Mouse (Mus musculus) bone marrow macrophage, adult 2 months (primary cell): Measurements from ENCODE around the gene Creb5. TPM values are rescaled to one million over a fixed set of nuclear protein-coding genes. Genes with fewer than 3 reads are reported as not detected.

Experiments
- H3K27ac ChIP-seq: 2 replicates; pipeline ENCODE4 v1.5.1; 2012; ENCODE audit warnings: low read depth, low read length; ENCODE audit not compliant: insufficient read depth
- H3K4me1 ChIP-seq: 2 replicates; pipeline ENCODE4 v1.6.1; 2012; ENCODE audit warnings: low read length; ENCODE audit not compliant: control insufficient read depth, insufficient read depth
- H3K4me3 ChIP-seq: 2 replicates; pipeline ENCODE4 v1.5.1; 2012; ENCODE audit warnings: mild to moderate bottlenecking, low read length, moderate library complexity; ENCODE audit not compliant: insufficient read depth
- CTCF ChIP-seq: IDR thresholded peaks from 2 replicates; pipeline ENCODE4 v1.5.1; 2012; ENCODE audit warnings: low read depth, mild to moderate bottlenecking, low read length, moderate library complexity
- POLR2A ChIP-seq: IDR thresholded peaks from 2 replicates; pipeline ENCODE4 v1.6.1; 2012; ENCODE audit warnings: mild to moderate bottlenecking, low read depth, low read length, borderline replicate concordance
- polyA plus RNA-seq: library from polyadenylated mRNA; stranded (reverse); fragments of >200 nt; gene quantifications from 2 replicates; pipeline ENCODE4 v1.2.4, GENCODE M21; 2012; ENCODE audit not compliant: missing spikeins, insufficient read depth, insufficient read length

The Creb5 gene
- polyA plus RNA-seq, 1 experiment: 26.2 TPM

DNA sequence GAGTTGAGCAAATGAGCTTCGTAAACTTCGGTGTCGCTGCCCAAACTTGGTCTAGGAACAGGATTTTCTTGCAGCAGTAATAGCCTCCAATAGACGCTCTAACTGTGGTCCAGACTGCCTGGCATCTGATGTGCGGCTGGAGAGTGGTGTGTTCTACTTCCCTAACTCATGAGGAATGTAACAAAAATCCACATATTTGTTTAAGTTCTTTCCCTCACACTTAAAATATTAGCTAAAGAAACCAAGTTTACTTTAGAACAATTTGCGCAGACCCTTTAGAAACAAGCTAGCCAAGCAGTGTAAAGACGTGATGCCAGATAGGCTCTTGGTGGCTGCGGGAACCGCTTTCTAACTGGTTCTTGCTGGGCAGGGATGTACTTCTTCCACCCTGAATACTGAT, 428.9 kb downstream of the Creb5 start:
- H3K4me1 ChIP-seq: peaks cover 25% of the 10 kb centered on the region

GRCm38 (mm10) chr6:53720009-53720408, 432.9 kb downstream of the Creb5 start:
- H3K27ac ChIP-seq: no peak overlapping the region
- 0 out of 2 replicates have a peak, but pooled peaks cover 3% of the 10 kb centered on the region for H3K4me1 ChIP-seq
- no peak overlapping the region for H3K4me3 ChIP-seq
- no peak for TF ChIP-seq POLR2A
- no peak for TF ChIP-seq CTCF

More for the DNA sequence above, 428.9 kb downstream of the Creb5 start:
- no peak overlapping the region for H3K4me3 ChIP-seq
- no peak overlapping the region for H3K27ac ChIP-seq
- no peak for TF ChIP-seq POLR2A
- TF ChIP-seq CTCF: no peak

DNA sequence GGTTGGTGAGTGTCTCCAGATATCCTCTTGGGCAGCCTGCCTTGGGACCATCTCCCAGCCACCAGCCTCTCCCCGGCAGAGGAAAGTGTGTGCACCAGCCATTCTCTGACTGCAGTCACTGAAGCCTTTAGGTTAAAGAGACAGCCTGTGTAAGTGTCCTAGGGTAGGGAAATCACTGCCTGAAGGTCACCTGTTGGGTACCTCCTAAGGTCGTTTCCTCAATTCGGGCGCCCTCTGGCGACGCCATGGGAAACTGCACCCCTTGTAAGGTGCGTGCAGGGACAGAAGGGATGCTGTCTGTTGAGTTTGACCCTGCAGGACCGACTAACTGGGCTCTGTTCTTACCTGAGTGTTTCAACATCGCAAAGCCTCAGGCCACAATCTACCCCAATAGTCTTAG, 434.5 kb downstream of the Creb5 start:
- H3K27ac ChIP-seq: no peak overlapping the region
- 0 out of 2 replicates have a peak, but pooled peaks cover 3% of the 10 kb centered on the region for H3K4me1 ChIP-seq
- no peak for TF ChIP-seq POLR2A
- TF ChIP-seq CTCF: peak; percentile 99
- H3K4me3 ChIP-seq: no peak overlapping the region

DNA sequence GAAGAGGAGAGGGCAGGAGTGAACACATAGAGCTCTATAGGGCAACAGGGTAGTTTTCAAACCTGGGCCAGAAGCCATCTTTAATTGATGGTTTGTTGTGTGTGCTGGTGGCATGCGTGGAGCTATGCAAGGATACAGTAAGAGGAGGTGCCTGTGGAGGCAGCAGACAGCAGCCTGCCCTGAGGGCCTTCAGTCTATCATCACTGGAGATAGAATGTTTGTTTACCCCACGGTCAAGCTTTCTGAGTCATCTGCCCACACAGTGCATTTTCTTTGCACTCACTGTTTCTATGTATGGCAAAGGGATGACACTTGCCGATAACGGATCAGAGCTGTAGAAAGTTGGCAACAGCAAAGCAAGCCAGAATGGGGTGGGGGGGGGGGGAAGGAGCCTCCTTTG, 435.6 kb downstream of the Creb5 start:
- Histone ChIP-seq H3K27ac (no peak overlapping the region), H3K4me3 (no peak overlapping the region), H3K4me1 (0 out of 2 replicates have a peak, but pooled peaks cover 3% of the 10 kb centered on the region)
- TF ChIP-seq POLR2A: no peak
- no peak for TF ChIP-seq CTCF

DNA sequence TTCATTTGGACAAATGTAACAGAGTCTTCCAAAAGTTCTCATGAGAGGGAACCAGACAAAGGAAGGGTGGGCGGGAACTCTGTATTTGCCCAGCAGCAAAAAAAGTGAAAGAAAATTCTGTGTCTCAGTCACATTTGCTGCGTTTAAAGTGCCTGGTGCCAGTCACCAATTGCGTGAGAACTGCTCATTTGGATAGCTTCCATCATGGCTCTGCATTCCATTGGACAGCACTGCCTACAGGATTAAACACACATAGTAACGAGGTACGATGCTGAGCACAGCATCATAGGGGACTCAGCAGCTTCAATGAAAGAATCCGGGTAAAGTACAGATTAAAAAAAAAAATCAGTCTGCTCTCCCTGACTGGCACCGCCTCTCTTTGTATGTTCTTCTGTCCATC, 443.4 kb downstream of the Creb5 start:
- H3K4me3 ChIP-seq: no peak overlapping the region
- H3K4me1 ChIP-seq: peaks cover 11% of the 10 kb centered on the region
- H3K27ac ChIP-seq: peak overlapping the region; percentile 67
- no peak for TF ChIP-seq POLR2A
- no peak for TF ChIP-seq CTCF

GRCm38 (mm10) chr6:53730996-53731485, 444.0 kb downstream of the Creb5 start:
- H3K27ac ChIP-seq: peak overlapping the region; percentile 67
- peaks cover 11% of the 10 kb centered on the region for H3K4me1 ChIP-seq
- no peak overlapping the region for H3K4me3 ChIP-seq
- TF ChIP-seq CTCF (no peak), POLR2A (no peak)

DNA sequence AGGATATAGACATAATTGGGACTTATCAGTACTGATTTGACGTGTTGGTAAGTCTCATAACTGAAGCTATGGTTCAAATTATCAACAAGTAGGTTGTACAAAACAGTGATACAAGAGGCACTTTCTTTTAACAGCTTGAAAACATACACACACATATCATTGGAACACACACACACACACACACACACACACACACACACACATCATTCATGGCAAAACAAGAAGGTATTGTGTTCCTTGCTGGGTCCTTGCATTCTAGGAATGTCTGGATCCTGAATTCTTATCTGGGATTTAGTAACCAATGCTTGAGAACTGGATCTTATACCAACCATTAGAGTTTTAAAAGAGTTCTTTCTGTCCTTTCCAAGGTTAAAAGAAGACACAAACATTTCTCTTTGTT, 446.5 kb downstream of the Creb5 start:
- Histone ChIP-seq H3K4me1 (peaks cover 11% of the 10 kb centered on the region), H3K27ac (no peak overlapping the region), H3K4me3 (no peak overlapping the region)
- TF ChIP-seq CTCF: no peak
- no peak for TF ChIP-seq POLR2A

GRCm38 (mm10) chr6:53733999-53734398, 446.9 kb downstream of the Creb5 start:
- Histone ChIP-seq H3K4me1 (peaks cover 11% of the 10 kb centered on the region), H3K27ac (no peak overlapping the region), H3K4me3 (no peak overlapping the region)
- TF ChIP-seq POLR2A (no peak), CTCF (no peak)

- no peak overlapping the region for H3K27ac ChIP-seq
- H3K4me3 ChIP-seq: no peak overlapping the region
- peaks cover 4% of the 10 kb centered on the region for H3K4me1 ChIP-seq
- no peak for TF ChIP-seq CTCF
- TF ChIP-seq POLR2A: no peak
These were observed 448.6 kb downstream of the Creb5 start for GRCm38 (mm10) chr6:53735696-53736095.

DNA sequence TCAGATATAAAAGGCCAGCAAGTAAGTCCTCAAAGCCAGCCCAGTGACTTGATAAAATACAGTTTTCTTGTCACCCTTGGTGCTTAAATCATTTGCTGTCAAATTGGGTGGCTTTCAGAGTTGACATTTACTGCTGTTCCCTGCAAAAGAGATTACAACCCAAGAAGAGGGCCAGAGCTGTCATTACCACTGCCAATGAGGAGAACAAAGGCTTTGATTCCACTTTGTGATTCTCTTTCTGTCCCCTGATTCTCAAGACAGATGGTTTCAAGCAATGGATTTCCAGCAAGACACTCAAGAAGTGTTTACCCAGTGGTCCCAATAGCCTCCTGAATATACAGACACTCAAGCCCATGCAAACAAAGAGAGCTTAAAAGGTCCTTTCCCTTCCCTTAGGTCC, 451.1 kb downstream of the Creb5 start:
- Histone ChIP-seq H3K4me3 (no peak overlapping the region), H3K4me1 (no peaks in the 10 kb centered on the region), H3K27ac (no peak overlapping the region)
- TF ChIP-seq CTCF: no peak
- no peak for TF ChIP-seq POLR2A

- no peaks in the 10 kb centered on the region for H3K4me1 ChIP-seq
- TF ChIP-seq CTCF: no peak
- H3K27ac ChIP-seq: no peak overlapping the region
- no peak overlapping the region for H3K4me3 ChIP-seq
These were observed 454.2 kb downstream of the Creb5 start for GRCm38 (mm10) chr6:53741222-53741621.

Other genes starting within 250 kb of the Creb5 start
- 0.60 and 1.3 TPM in 2 replicates for gene Jazf1, start 218.6 kb upstream of the Creb5 start, polyA plus RNA-seq